Mouse (Mus musculus): ENCODE data around the gene Grid1.

DNA sequence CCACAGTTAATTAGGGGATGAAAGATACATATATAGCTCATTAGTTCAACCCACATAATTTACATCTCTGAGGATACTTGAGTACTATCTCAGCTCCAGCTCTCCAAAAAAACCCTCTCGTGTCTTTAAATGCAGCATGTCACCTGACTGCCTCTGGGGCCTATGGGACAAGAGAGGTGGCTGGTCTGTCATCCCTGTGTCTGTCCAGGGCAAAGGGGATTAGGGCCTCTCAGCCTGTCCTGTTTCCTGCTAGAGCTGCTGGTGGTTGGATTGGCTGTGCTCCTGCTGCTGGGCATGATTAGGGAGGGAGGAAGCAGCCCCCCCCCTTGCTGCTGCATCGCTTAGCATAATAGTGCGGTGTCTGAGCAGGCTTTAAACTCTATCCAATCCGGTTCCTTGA lies 88.9 kb downstream of the Grid1 start:
- TF ChIP-seq CTCF (IDR thresholded peaks at IDR 0.05; ENCODE audit: low read depth, low read length) (no peak), POLR2A (IDR thresholded peaks at IDR 0.05; ENCODE audit: extremely low read depth, insufficient read depth, low read length) (no peak)
